Mouse (Mus musculus) limb, embryonic 14.5 days (tissue): ENCODE data around the gene 9430097D07Rik. TPM values are rescaled to one million over a fixed set of nuclear protein-coding genes. Genes with fewer than 3 reads are reported as not detected.
A peak's percentile ranks its signal among the peaks of the same experiment; 100 is the strongest.

Experiments
- ATAC-seq: fragments of 200-750 bp; cut with Nextera tagmentation; 2 replicates; pipeline ENCODE4 v1.8.0; 2017; ENCODE audit warnings: low read depth, moderate number of reproducible peaks, moderate TSS enrichment; ENCODE audit not compliant: low FRiP score
- DNase-seq: peaks from one replicate; pipeline ENCODE4 v3.0.0-alpha.2; 2015; ENCODE audit warnings: low spot score
- H3K27ac ChIP-seq: fragments of 300-500 bp; sonication (generic); replicated peaks from 2 replicates; pipeline ENCODE4 v1.5.1; 2014; ENCODE audit warnings: low read depth, mild to moderate bottlenecking, low read length, moderate library complexity, mixed read lengths
- H3K27me3 ChIP-seq: fragments of 300-500 bp; sonication (generic); 2 replicates; pipeline ENCODE4 v1.6.1; 2014; ENCODE audit warnings: low read length, mixed read lengths; ENCODE audit not compliant: control insufficient read depth, insufficient read depth
- H3K36me3 ChIP-seq: fragments of 300-500 bp; sonication (generic); 2 replicates; pipeline ENCODE4 v1.6.1; 2014; ENCODE audit warnings: mild to moderate bottlenecking, low read length, moderate library complexity, mixed read lengths; ENCODE audit not compliant: control insufficient read depth, insufficient read depth
- H3K4me1 ChIP-seq: fragments of 300-500 bp; sonication (generic); 2 replicates; pipeline ENCODE4 v1.6.1; 2014; ENCODE audit warnings: antibody characterized with exemption, low read length, mixed read lengths; ENCODE audit not compliant: control insufficient read depth, insufficient read depth
- H3K4me2 ChIP-seq: fragments of 300-500 bp; sonication (generic); replicated peaks from 2 replicates; pipeline ENCODE4 v1.6.1; 2014; ENCODE audit warnings: low read depth, mild to moderate bottlenecking, low read length, moderate library complexity; ENCODE audit not compliant: severe bottlenecking
- H3K4me3 ChIP-seq: fragments of 300-500 bp; sonication (generic); replicated peaks from 2 replicates; pipeline ENCODE4 v1.5.1; 2014; ENCODE audit warnings: low read length
- H3K9ac ChIP-seq: fragments of 300-500 bp; sonication (generic); 2 replicates; pipeline ENCODE4 v1.6.1; 2014; ENCODE audit warnings: mild to moderate bottlenecking, low read depth, low read length, moderate library complexity; ENCODE audit not compliant: severe bottlenecking
- H3K9me3 ChIP-seq: fragments of 300-500 bp; sonication (generic); 2 replicates; pipeline ENCODE4 v1.6.1; 2016; ENCODE audit warnings: low read length; ENCODE audit not compliant: control insufficient read depth
- POLR2A ChIP-seq: fragments of 200-500 bp; IDR thresholded peaks from 2 replicates; pipeline ENCODE4 v1.8.0; 2012; ENCODE audit warnings: inconsistent platforms, mild to moderate bottlenecking, moderate library complexity, borderline replicate concordance; ENCODE audit not compliant: insufficient read depth, insufficient read length; ENCODE audit errors: extremely low read depth
- WGBS: fragments of 180-500 bp; shearing (Covaris S2); extraction: QIAGEN DNeasy Blood & Tissue Kit; methylation state at CpG from one replicate; pipeline ENCODE4 v1.1.7; 2014; 5-methylcytosine and 5-hydroxymethylcytosine counted together
- polyA plus RNA-seq, 2 experiments: library from polyadenylated mRNA; depleted of rRNA in 1 of 2; stranded (reverse) in 1 of 2; unstranded in 1 of 2; fragments of >200 nt; fragmentation: Nextera tagmentation in 1 of 2; extraction: Ambion mirVana in 1 of 2; gene quantifications; 2 replicates each; pipeline versions ENCODE4 v1.2.1 to v1.2.3; 2012 to 2014

9430097D07Rik gene
- polyA plus RNA-seq, 2 experiments: 0.09 to 0.17 TPM

DNA sequence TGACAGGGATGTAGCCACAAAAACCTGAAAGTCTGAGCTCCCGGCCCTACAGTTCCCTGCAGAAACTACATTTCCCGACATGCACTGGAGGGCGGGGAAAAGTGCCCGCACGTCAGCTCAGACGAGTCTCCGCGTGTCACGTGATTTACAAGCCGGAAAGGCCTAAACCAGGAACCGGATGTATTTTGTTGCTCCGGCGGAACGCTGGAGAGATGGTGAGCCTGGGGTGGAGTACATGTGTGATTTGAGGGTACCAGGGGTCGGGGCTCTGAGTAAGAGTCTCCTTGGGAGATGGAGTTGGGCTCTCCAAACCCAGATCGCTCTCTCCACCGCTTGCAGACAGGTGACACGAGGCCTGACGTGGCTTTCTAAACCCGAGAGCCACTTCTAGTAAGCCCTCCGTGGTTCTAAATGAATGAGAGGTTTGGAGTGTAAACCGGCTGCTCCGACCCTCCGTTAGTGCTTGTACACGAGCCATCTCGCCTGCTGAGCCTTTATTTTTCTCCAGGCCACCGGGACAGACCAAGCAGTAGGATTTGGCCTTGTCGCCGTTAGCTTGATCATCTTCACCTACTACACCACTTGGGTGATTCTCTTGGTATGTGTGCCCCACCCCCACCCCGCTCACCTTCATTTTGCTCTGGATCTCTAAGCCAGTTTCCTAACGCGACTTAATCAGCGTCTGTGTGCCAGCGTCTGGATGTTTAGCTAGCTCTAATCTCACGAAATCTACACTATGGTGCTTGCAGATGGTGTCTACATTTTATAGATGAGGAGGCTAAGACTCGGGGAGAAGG lies 4.6 kb downstream of the 9430097D07Rik start, which contains the start of gene Dpm2:
Gene Dpm2 (plus strand): TSS at position 161 of the 797 bp plus-strand sequence.
- Histone ChIP-seq H3K4me3 (peak within 1 kb of the TSS; percentile 76), H3K9me3 (no peaks in the 10 kb centered on the region), H3K4me1 (peaks cover 14% of the 10 kb centered on the region), H3K27me3 (no peaks in the 10 kb centered on the region), H3K9ac (peak within 1 kb of the TSS; percentile 71), H3K4me2 (peak within 1 kb of the TSS; percentile 94), H3K27ac (peak within 1 kb of the TSS; percentile 58; the same call in 1 of the 2 replicates), H3K36me3 (peaks cover 38% of the 10 kb centered on the region)
- ATAC-seq (peak; percentile 92), DNase-seq (peak; percentile 91)
- TF ChIP-seq POLR2A: peak; percentile 76; the same call in 1 of the 2 replicates
- 2% methylated on average over 34 of the region's 36 CpGs for WGBS

DNA sequence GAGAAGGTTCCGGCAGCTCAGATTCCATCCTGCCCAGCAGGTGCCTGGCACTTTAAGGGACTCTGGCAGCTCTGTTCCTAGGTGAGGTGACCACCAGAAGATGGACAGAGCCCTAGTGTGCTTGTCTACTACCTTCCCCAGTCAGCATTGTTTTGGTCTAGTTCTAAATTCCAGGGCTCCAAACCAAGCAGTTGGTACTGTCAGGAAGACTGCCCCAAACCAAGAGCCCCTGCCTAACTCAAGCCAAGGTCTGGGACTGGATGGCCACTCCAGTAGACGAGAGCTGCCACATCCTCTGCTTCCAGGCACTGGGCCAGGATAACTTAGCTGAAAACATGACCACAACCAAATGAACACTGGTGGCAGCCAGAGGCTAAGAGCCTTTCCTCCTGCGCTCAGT lies 6.5 kb downstream of the 9430097D07Rik start:
- Histone ChIP-seq H3K36me3 (peaks cover 57% of the 10 kb centered on the region), H3K4me1 (peaks cover 10% of the 10 kb centered on the region), H3K4me2 (no peak overlapping the region), H3K9ac (no peak overlapping the region), H3K4me3 (no peak overlapping the region), H3K9me3 (no peaks in the 10 kb centered on the region), H3K27ac (no peak overlapping the region), H3K27me3 (no peaks in the 10 kb centered on the region)
- no peak for TF ChIP-seq POLR2A
- no peak for DNase-seq
- WGBS: 86% methylated on average over 3 of the region's 3 CpGs
- no peak for ATAC-seq

DNA sequence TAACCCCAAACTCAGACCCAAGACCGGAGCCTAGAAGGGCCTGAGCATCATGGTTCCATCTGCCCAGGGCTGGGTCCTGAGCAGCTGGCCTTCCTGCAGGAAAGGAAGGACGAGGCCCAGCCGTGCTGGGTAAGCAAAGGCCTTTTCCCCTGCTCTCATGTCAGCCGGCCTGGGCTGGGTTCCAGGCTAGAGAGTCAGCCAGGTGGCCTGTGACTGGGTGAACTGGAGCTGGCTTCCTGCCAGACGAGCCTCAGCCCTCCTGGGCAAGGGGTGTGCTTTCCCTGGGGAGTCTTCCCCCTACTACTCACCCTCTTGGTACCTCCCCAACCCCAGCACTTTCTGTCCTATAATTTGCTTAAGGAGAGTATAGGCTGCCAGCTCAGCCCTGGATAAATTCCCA lies 7.3 kb downstream of the 9430097D07Rik start:
- no peak for DNase-seq
- Histone ChIP-seq H3K4me3 (no peak overlapping the region), H3K27me3 (no peaks in the 10 kb centered on the region), H3K9me3 (no peaks in the 10 kb centered on the region), H3K27ac (no peak overlapping the region), H3K9ac (no peak overlapping the region), H3K4me1 (peaks cover 10% of the 10 kb centered on the region), H3K36me3 (peaks cover 63% of the 10 kb centered on the region), H3K4me2 (no peak overlapping the region)
- no peak for ATAC-seq
- WGBS: 79% methylated on average over 5 of the region's 5 CpGs
- TF ChIP-seq POLR2A: no peak

DNA sequence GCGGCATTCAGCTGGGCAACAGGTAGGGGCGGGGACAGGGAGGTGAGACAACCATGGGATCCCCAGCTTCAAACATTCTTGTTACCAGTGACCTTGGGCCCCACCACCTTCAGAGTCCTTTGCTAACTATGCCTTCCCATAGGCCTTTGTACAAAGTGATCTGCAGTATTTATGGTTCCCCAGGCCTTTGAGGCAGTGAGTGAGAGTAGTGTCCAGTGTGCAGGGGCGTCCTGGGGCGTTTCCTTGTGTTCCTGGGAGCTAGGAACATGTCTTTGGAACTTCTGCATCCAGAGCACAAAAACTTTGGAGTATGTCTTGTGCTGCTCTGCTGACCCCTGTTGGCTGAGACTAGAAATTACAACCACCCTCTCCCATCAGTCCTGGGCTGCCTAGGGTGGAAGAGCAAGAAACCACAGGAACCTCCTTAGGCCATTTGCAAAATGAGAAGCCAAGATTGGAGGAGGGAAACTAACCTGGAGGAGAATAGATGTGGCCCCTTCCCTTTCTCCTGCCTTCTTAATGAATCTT lies 8.9 kb downstream of the 9430097D07Rik start:
- Histone ChIP-seq H3K27ac (no peak overlapping the region), H3K36me3 (peaks cover 73% of the 10 kb centered on the region), H3K4me1 (peaks cover 6% of the 10 kb centered on the region), H3K4me3 (no peak overlapping the region), H3K27me3 (no peaks in the 10 kb centered on the region), H3K4me2 (no peak overlapping the region), H3K9ac (no peak overlapping the region), H3K9me3 (no peaks in the 10 kb centered on the region)
- no peak for ATAC-seq
- DNase-seq: peak; percentile 76
- WGBS: 44% methylated on average over 4 of the region's 4 CpGs
- TF ChIP-seq POLR2A: no peak

DNA sequence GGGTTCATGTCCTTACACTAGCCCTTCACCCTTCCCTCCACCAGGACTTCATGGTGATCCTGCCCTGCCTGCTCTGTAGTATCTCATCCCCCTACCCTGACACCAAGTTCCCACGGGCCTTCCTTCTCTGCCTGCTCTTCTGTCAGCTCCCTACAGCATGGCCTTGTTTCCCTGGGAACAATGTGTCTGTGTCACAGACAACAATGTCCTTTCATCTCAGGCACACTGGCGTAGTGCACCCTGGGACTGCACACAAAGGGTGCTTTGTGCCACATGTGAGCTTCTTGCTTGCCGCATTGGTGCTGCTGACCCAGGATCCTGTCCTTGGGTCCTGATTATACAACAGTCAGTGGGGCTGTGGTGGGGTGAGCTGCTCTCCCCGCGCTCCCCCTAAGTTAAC lies 15.9 kb downstream of the 9430097D07Rik start:
- H3K4me2 ChIP-seq: no peak overlapping the region
- no peak for TF ChIP-seq POLR2A
- no peak overlapping the region for H3K4me3 ChIP-seq
- no peak overlapping the region for H3K27ac ChIP-seq
- ATAC-seq: no peak
- DNase-seq: no peak
- peaks cover 6% of the 10 kb centered on the region; the same call in 1 of the 2 replicates for H3K4me1 ChIP-seq
- WGBS: 69% methylated on average over 5 of the region's 5 CpGs
- H3K9me3 ChIP-seq: no peaks in the 10 kb centered on the region
- H3K9ac ChIP-seq: no peak overlapping the region
- no peaks in the 10 kb centered on the region for H3K27me3 ChIP-seq
- H3K36me3 ChIP-seq: peaks cover 51% of the 10 kb centered on the region
